Mouse (Mus musculus) liver, embryonic 16.5 days (tissue): ENCODE measurements at regions not wholly inside any gene's neighbourhood (a gene's known extent, or its start where the extent isn't known, plus 50 kb on each side); places are given as distances from the start of the nearest gene placed in this dataset.

Experiments used
- ATAC-seq: fragments of 200-750 bp; cut with Nextera tagmentation; 2 replicates; pipeline ENCODE4 v1.8.0; 2017; ENCODE audit warnings: low read depth, mild to moderate bottlenecking, moderate number of reproducible peaks, moderate library complexity
- H3K27ac ChIP-seq: fragments of 300-500 bp; sonication (generic); 2 replicates; pipeline ENCODE4 v1.5.1; 2014; ENCODE audit warnings: mild to moderate bottlenecking, low read length
- H3K27me3 ChIP-seq: fragments of 300-500 bp; sonication (generic); 2 replicates; pipeline ENCODE4 v1.6.1; 2014; ENCODE audit warnings: low read depth, low read length, mixed read lengths; ENCODE audit not compliant: control insufficient read depth, insufficient read depth
- H3K36me3 ChIP-seq: fragments of 300-500 bp; sonication (generic); 2 replicates; pipeline ENCODE4 v1.6.1; 2014; ENCODE audit warnings: mild to moderate bottlenecking; ENCODE audit not compliant: control insufficient read depth, insufficient read depth
- H3K4me1 ChIP-seq: fragments of 300-500 bp; sonication (generic); 2 replicates; pipeline ENCODE4 v1.6.1; 2014; ENCODE audit warnings: low read depth, low read length, mixed read lengths; ENCODE audit not compliant: control insufficient read depth
- H3K4me2 ChIP-seq: fragments of 300-500 bp; sonication (generic); 2 replicates; pipeline ENCODE4 v1.6.1; 2014; ENCODE audit warnings: low read depth, low read length, mixed read lengths
- H3K4me3 ChIP-seq: fragments of 300-500 bp; sonication (generic); 2 replicates; pipeline ENCODE4 v1.5.1; 2014; ENCODE audit warnings: low read depth, mild to moderate bottlenecking, low read length
- H3K9ac ChIP-seq: fragments of 300-500 bp; sonication (generic); 2 replicates; pipeline ENCODE4 v1.6.1; 2014; ENCODE audit warnings: low read depth, low read length
- H3K9me3 ChIP-seq: fragments of 300-500 bp; sonication (generic); replicated peaks from 2 replicates; pipeline ENCODE4 v1.6.1; 2016; ENCODE audit warnings: low read length; ENCODE audit not compliant: control insufficient read depth
- WGBS: fragments of 180-500 bp; shearing (Covaris S2); extraction: QIAGEN DNeasy Blood & Tissue Kit; methylation state at CpG from one replicate; pipeline ENCODE4 v1.1.7; 2014; ENCODE audit not compliant: insufficient replicate concordance; 5-methylcytosine and 5-hydroxymethylcytosine counted together

DNA sequence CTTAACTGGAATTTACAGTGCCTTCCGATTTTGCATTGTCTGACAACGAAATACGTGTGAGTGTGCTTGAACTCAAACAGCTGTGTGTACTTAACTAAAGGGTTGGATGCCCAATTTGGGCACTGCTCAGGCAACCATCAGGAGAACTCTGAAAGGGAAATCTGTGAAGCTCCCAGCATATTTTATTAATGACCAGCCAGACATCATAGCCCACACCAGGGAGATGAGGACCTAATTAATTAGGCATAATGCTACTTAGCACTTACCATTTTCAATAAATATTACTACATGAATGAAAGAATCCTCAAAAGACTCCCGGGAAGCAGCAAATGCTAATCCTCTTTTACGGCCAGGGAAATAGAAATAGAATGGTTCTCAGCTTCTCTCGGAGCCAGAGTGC, 82.2 kb upstream of the Sox5 start:
- Histone ChIP-seq H3K4me3 (no peak overlapping the region), H3K27ac (no peak overlapping the region), H3K9ac (no peak overlapping the region), H3K36me3 (no peaks in the 10 kb centered on the region), H3K27me3 (no peaks in the 10 kb centered on the region), H3K4me2 (no peak overlapping the region), H3K9me3 (no peaks in the 10 kb centered on the region), H3K4me1 (no peaks in the 10 kb centered on the region)
- WGBS: 62% methylated on average over 6 of the region's 6 CpGs
- ATAC-seq: no peak

DNA sequence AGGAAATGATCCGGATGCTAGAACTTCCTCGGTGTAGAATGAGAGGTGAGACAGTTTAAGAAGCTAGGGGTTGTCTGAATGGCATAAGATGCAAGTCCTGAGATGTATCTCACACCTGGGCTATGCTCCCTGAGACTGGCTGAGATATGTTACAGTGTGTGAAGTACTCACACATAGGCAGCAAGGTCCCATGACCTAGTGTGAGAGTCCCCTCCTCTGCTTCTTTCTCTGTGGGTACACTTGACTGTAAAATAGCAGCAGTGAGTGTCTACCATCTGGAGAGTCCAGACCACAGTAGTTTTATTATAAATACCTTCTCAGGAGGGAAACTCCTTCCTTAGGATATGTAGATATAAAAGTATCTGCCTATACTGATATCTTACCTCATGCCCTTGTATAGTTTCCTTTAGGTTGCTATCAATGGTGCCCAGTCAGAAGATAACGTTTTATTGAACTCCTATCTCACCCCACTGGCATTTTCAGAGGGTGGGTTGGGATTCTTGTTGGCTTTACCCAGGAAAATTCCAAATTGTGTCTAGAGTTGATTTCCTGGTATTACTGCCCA, 81.7 kb upstream of the Sox5 start:
- peak; percentile 53; the same call in 1 of the 2 replicates for ATAC-seq

DNA sequence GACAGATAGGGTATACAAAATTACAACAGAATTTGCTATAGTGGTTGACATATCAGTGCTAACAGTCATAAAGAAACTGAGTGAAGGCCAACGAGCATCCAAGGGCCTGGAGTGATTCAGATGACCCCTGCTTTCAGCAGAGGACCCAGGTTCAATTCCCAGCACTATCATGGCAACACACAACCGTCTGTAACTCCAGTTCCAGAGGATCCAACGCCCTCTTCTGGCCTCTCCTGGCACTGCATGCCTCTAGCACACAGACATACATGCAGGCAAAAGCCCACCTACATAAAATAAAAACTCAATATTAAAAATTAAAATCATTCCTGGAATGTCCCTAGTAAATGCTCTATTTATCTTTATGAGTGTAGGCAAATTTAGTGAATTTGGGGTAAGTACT, 59.7 kb upstream of the Sox5 start:
- ATAC-seq: no peak
- Histone ChIP-seq H3K4me3 (no peak overlapping the region), H3K9ac (no peak overlapping the region), H3K4me1 (no peaks in the 10 kb centered on the region), H3K9me3 (no peaks in the 10 kb centered on the region), H3K27me3 (no peaks in the 10 kb centered on the region), H3K27ac (no peak overlapping the region), H3K36me3 (no peaks in the 10 kb centered on the region), H3K4me2 (no peak overlapping the region)
- 54% methylated on average over 3 of the region's 3 CpGs for WGBS

More for the DNA sequence above, 81.7 kb upstream of the Sox5 start:
- Histone ChIP-seq H3K9me3 (no peaks in the 10 kb centered on the region), H3K27me3 (no peaks in the 10 kb centered on the region), H3K27ac (no peak overlapping the region), H3K4me2 (no peak overlapping the region), H3K4me1 (no peaks in the 10 kb centered on the region), H3K4me3 (no peak overlapping the region), H3K9ac (no peak overlapping the region), H3K36me3 (no peaks in the 10 kb centered on the region)
- WGBS: 51% methylated on average over 3 of the region's 3 CpGs

DNA sequence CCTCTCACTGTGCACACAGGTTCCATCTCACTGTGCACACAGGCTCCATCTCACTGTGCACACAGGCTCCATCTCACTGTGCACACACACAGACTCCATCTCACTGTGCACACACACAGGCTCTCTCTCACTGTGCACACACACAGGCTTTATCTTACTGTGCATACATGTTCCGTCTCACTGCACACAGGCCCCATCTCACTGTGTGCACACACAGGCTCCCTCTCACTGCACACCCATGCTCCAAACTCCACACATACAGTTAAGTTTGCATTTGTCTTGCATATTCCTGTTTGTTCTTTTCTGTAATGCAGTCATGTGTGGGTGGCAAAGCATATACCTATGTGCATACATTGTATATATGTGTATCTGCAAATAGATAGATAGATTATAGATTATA, 57.6 kb upstream of the Sox5 start:
- no peaks in the 10 kb centered on the region for H3K36me3 ChIP-seq
- 75% methylated on average over 1 of the region's 1 CpGs for WGBS
- no peak overlapping the region for H3K4me2 ChIP-seq
- H3K27me3 ChIP-seq: no peaks in the 10 kb centered on the region
- no peaks in the 10 kb centered on the region for H3K9me3 ChIP-seq
- H3K27ac ChIP-seq: no peak overlapping the region
- no peak overlapping the region for H3K9ac ChIP-seq
- ATAC-seq: no peak
- no peak overlapping the region for H3K4me3 ChIP-seq
- no peaks in the 10 kb centered on the region for H3K4me1 ChIP-seq

DNA sequence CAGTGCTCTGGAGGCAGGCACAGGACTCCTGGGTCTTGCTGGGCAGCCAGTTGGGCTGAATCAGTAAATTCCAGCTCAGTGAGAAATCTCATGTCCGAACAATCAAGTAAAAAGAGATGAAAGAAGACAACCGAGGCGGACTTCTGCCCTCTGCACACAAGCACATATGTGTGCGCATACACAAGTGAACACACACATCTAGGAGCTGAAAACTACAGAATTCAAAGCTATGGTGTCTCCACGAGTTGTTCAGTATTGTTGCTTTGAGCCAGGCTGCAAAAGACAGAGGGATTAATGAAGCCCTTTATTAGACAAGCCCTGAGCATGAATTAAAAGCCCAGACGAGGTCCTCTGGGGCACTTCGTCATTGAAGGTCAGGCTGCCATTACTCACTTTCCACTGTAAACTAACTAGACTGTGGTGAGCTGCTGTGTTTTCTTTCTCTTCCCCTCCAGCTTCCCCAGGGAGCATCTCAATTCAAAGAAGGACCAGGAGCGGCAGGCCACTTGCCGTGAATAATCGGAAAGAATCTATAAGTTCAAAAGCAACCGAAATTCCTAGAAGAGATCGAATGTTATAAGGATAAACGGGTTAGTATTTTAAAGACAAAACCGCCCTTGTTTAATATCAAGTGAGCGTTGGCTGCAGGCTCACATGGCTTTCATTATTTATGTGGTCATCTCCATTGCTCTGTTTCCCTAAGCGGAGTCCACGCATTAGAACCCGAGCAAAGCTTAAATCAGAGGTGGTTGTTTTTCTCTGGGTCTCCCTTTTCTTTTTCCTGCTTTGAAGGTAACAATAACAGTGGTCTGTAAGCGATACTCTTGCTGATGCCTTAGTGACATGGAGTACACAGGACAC, 52.8 kb upstream of the Sox5 start:
- Histone ChIP-seq H3K4me2 (no peak overlapping the region), H3K36me3 (no peaks in the 10 kb centered on the region), H3K4me3 (no peak overlapping the region), H3K4me1 (no peaks in the 10 kb centered on the region), H3K27me3 (no peaks in the 10 kb centered on the region), H3K9ac (no peak overlapping the region), H3K9me3 (no peaks in the 10 kb centered on the region), H3K27ac (no peak overlapping the region)
- ATAC-seq: no peak
- 68% methylated on average over 19 of the region's 19 CpGs for WGBS
